In the genomic region with DNA sequence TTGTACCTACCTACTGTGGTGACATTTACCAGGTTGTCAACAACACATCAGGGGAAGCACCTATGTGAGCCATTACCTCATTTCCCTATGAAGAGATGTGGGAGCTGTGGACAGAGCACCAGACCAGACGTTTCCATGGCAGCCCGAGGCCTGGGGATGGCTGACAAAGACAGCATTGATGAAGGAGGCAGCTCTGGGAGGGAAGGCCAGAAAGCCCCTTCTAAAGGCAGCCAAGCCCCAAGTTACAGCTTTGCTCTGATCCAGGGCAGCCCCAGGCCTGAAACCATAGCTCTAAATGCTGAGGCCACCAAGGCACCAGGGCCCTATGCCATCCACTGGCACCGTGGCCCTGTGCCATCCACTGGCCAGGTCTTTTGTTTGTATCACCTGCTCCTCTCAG, we compare ENCODE assay signal across 13 mouse cellular contexts.
A peak's percentile ranks its signal among the peaks of the same experiment; 100 is the strongest.
DNase-seq lines count a peak whose midpoint lies in the region; ATAC-seq lines count a peak whose summit lies in the region.
"Had no signal": no experiment of that assay in that cellular context is flagged by ENCODE, and none has a peak within 500 bp of the region (broad histone marks: within the 10 kb centered on the region; RNA-seq: fewer than 3 reads in every experiment).

No protein-coding gene starts in this region.

- H3K9me3 ChIP-seq in embryonic facial prominence, embryonic 10.5 days = no peaks in the 10 kb centered on the region
- H3K9me3 ChIP-seq in forebrain, embryonic 12.5 days = no peaks in the 10 kb centered on the region
- H3K9me3 ChIP-seq in hindbrain, embryonic 15.5 days = no peaks in the 10 kb centered on the region
- H3K9me3 ChIP-seq in midbrain, embryonic 15.5 days = no peaks in the 10 kb centered on the region
- H3K9me3 ChIP-seq: embryonic facial prominence, embryonic 15.5 days; limb, embryonic 15.5 days; lung, embryonic 15.5 days had no signal

- peaks cover 36% of the 10 kb centered on the region for H3K4me1 ChIP-seq in embryonic facial prominence, embryonic 10.5 days
- H3K4me1 ChIP-seq in forebrain, embryonic 12.5 days = peaks cover 28% of the 10 kb centered on the region
- H3K4me1 ChIP-seq in hindbrain, embryonic 15.5 days (replicated peaks) = peaks cover 15% of the 10 kb centered on the region
- H3K4me1 ChIP-seq in midbrain, embryonic 15.5 days = peaks cover 10% of the 10 kb centered on the region

- H3K9ac ChIP-seq in forebrain, embryonic 12.5 days = no peak overlapping the region
- no peak overlapping the region for H3K9ac ChIP-seq in hindbrain, embryonic 15.5 days
- H3K9ac ChIP-seq in midbrain, embryonic 15.5 days = no peak overlapping the region
- H3K9ac ChIP-seq: embryonic facial prominence, embryonic 15.5 days; limb, embryonic 15.5 days; lung, embryonic 15.5 days had no signal

- intact Hi-C loops in heart, postnatal 14 days (cut with DNase I) = no loop called here

- 37% methylated on average over 3 of the region's 3 CpGs for WGBS in embryonic facial prominence, embryonic 10.5 days
- WGBS in forebrain, embryonic 12.5 days = 33% methylated on average over 3 of the region's 3 CpGs
- WGBS in hindbrain, embryonic 15.5 days = 22% methylated on average over 3 of the region's 3 CpGs
- 28% methylated on average over 3 of the region's 3 CpGs for WGBS in midbrain, embryonic 15.5 days

- H3K4me2 ChIP-seq in forebrain, embryonic 12.5 days = no peak overlapping the region
- H3K4me2 ChIP-seq in hindbrain, embryonic 15.5 days = no peak overlapping the region
- no peak overlapping the region for H3K4me2 ChIP-seq in midbrain, embryonic 15.5 days
- H3K4me2 ChIP-seq: embryonic facial prominence, embryonic 15.5 days; heart, embryonic 11.5 days; limb, embryonic 15.5 days; lung, embryonic 15.5 days had no signal

- H3K27ac ChIP-seq in embryonic facial prominence, embryonic 10.5 days (replicated peaks) = peak overlapping the region; percentile 32
- H3K27ac ChIP-seq in forebrain, embryonic 12.5 days = peak overlapping the region; percentile 14; the same call in 1 of the 2 replicates
- 0 out of 2 replicates have a peak overlapping the region, but pooled peaks have one; percentile 30 for H3K27ac ChIP-seq in hindbrain, embryonic 15.5 days (replicated peaks)
- H3K27ac ChIP-seq in midbrain, embryonic 15.5 days = no peak overlapping the region
- H3K27ac ChIP-seq: embryonic facial prominence, embryonic 15.5 days; limb, embryonic 15.5 days; lung, embryonic 15.5 days had no signal

- no peak overlapping the region for H3K4me3 ChIP-seq in embryonic facial prominence, embryonic 10.5 days
- H3K4me3 ChIP-seq in forebrain, embryonic 12.5 days (replicated peaks) = no peak overlapping the region
- no peak overlapping the region for H3K4me3 ChIP-seq in hindbrain, embryonic 15.5 days
- H3K4me3 ChIP-seq in midbrain, embryonic 15.5 days = no peak overlapping the region
- H3K4me3 ChIP-seq: embryonic facial prominence, embryonic 15.5 days; limb, embryonic 15.5 days; lung, embryonic 15.5 days had no signal

- no peak for DNase-seq in embryonic facial prominence, embryonic 10.5 days (ENCODE audit: low spot score)
- DNase-seq in heart, adult 9 months (ENCODE audit: low spot score in 2 of 2) = no peak
- no peak for DNase-seq in adrenal gland, postnatal 4 days (ENCODE audit: low spot score in 2 of 2)
- no peak for DNase-seq in heart, postnatal 14 days
- DNase-seq: cerebellum, postnatal 14 days had no signal

- ATAC-seq in forebrain, embryonic 12.5 days (ENCODE audit: low FRiP score) = 0 out of 2 replicates have a peak, but pooled peaks have one; percentile 20
- peak; percentile 75 for ATAC-seq in hindbrain, embryonic 15.5 days (ENCODE audit: low FRiP score, low read depth)
- peak; percentile 57 for ATAC-seq in midbrain, embryonic 15.5 days (replicated peaks)
- ATAC-seq: Patski had no signal

- H3K27me3 ChIP-seq in embryonic facial prominence, embryonic 10.5 days (replicated peaks; ENCODE audit: low read depth, poor library complexity, severe bottlenecking) = peaks cover 21% of the 10 kb centered on the region
- H3K27me3 ChIP-seq in forebrain, embryonic 12.5 days = no peaks in the 10 kb centered on the region
- H3K27me3 ChIP-seq in hindbrain, embryonic 15.5 days = no peaks in the 10 kb centered on the region
- no peaks in the 10 kb centered on the region for H3K27me3 ChIP-seq in midbrain, embryonic 15.5 days (replicated peaks)
- H3K27me3 ChIP-seq: limb, embryonic 15.5 days; lung, embryonic 15.5 days had no signal

- no peaks in the 10 kb centered on the region for H3K36me3 ChIP-seq in embryonic facial prominence, embryonic 10.5 days (replicated peaks)
- H3K36me3 ChIP-seq in forebrain, embryonic 12.5 days (replicated peaks) = no peaks in the 10 kb centered on the region
- H3K36me3 ChIP-seq in hindbrain, embryonic 15.5 days = no peaks in the 10 kb centered on the region
- no peaks in the 10 kb centered on the region for H3K36me3 ChIP-seq in midbrain, embryonic 15.5 days (replicated peaks)
- H3K36me3 ChIP-seq: embryonic facial prominence, embryonic 15.5 days; limb, embryonic 15.5 days; lung, embryonic 15.5 days had no signal

Comparison
In these comparisons a context has a peak if more than half of its experiments do, and no peak if none do; other contexts are left out.
1. ATAC-seq: peak in every context shown above with its lines; median percentile 75 in hindbrain, embryonic 15.5 days; 57 in midbrain, embryonic 15.5 days; 20 in forebrain, embryonic 12.5 days.